Mouse (Mus musculus) cerebellum, adult 2 months (tissue): ENCODE measurements around the gene Tac2.

Experiments used
- CTCF ChIP-seq: fragments of 200-500 bp; IDR thresholded peaks from 2 replicates; pipeline ENCODE4 v1.5.1; 2011; ENCODE audit warnings: low read depth, mild to moderate bottlenecking, control low read depth, low read length, moderate library complexity, borderline replicate concordance; ENCODE audit not compliant: insufficient read depth
- POLR2A ChIP-seq: fragments of 200-500 bp; IDR thresholded peaks from 2 replicates; pipeline ENCODE4 v1.6.1; 2011; ENCODE audit warnings: low read length, control low read depth, borderline replicate concordance; ENCODE audit not compliant: insufficient read depth

GRCm38 (mm10) chr10:127694636-127695035 is 29.6 kb upstream of the Tac2 start:
- TF ChIP-seq CTCF (peak; percentile 25; the same call in 1 of the 2 replicates), POLR2A (no peak)
